Mouse (Mus musculus) kidney, adult 8-10 months (tissue): Measurements from ENCODE around the gene Rnf41.

Experiments used
- DNase-seq, 2 experiments: peaks; one replicate each; pipeline ENCODE4 v3.0.0; 2022

Rnf41 gene

GRCm38 (mm10) chr10:128433417-128433816 lies 22.0 kb downstream of the Rnf41 start:
- DNase-seq: no peak

- DNase-seq: no peak
Observed at GRCm38 (mm10) chr10:128434681-128435080, 23.2 kb downstream of the Rnf41 start.

- peak; percentile 90 for DNase-seq
Observed at GRCm38 (mm10) chr10:128435186-128435823, 23.8 kb downstream of the Rnf41 start.

- no peak for DNase-seq
Observed at GRCm38 (mm10) chr10:128435873-128436272, 24.4 kb downstream of the Rnf41 start.

- no peak for DNase-seq
Observed at GRCm38 (mm10) chr10:128436376-128436775, 24.9 kb downstream of the Rnf41 start.

GRCm38 (mm10) chr10:128438675-128439279 lies 27.3 kb downstream of the Rnf41 start:
- DNase-seq: no peak

GRCm38 (mm10) chr10:128440407-128440806 lies 28.9 kb downstream of the Rnf41 start:
- DNase-seq: peak in 1 of 2 experiments; percentile 42

- no peak for DNase-seq
Observed at GRCm38 (mm10) chr10:128441324-128442119, 30.1 kb downstream of the Rnf41 start.

- no peak for DNase-seq
Observed at GRCm38 (mm10) chr10:128442718-128443117, 31.3 kb downstream of the Rnf41 start.

- no peak for DNase-seq
Observed at GRCm38 (mm10) chr10:128444354-128444753, 32.9 kb downstream of the Rnf41 start.

- no peak for DNase-seq
Observed at GRCm38 (mm10) chr10:128445407-128445806, 34.0 kb downstream of the Rnf41 start.

GRCm38 (mm10) chr10:128451014-128451413 lies 39.6 kb downstream of the Rnf41 start:
- DNase-seq: no peak

- no peak for DNase-seq
Observed at GRCm38 (mm10) chr10:128454471-128454870, 43.0 kb downstream of the Rnf41 start.

- DNase-seq: peak; percentile 52 to 54
Observed at GRCm38 (mm10) chr10:128455280-128455679, 43.8 kb downstream of the Rnf41 start.

- DNase-seq: peak; percentile 27 to 48
Observed at GRCm38 (mm10) chr10:128457676-128458075, 46.2 kb downstream of the Rnf41 start.

GRCm38 (mm10) chr10:128458348-128458718 lies 46.9 kb downstream of the Rnf41 start:
- peak; percentile 82 to 90 for DNase-seq

- DNase-seq: peak; percentile 76 to 79
Observed at GRCm38 (mm10) chr10:128458719-128459408, 47.4 kb downstream of the Rnf41 start, which contains the start of gene Smarcc2. Smarcc2 (plus strand) TSS chr10:128459248.

GRCm38 (mm10) chr10:128459409-128460269 lies 48.2 kb downstream of the Rnf41 start:
- DNase-seq: peak in 1 of 2 experiments; percentile 32

- DNase-seq: no peak
Observed at GRCm38 (mm10) chr10:128460270-128460630, 48.8 kb downstream of the Rnf41 start.

GRCm38 (mm10) chr10:128474366-128474765 lies 62.9 kb downstream of the Rnf41 start:
- DNase-seq: no peak

GRCm38 (mm10) chr10:128486370-128486769 lies 74.9 kb downstream of the Rnf41 start:
- no peak for DNase-seq
